Mouse (Mus musculus): Measurements from ENCODE around the gene Pde6c.

DNA sequence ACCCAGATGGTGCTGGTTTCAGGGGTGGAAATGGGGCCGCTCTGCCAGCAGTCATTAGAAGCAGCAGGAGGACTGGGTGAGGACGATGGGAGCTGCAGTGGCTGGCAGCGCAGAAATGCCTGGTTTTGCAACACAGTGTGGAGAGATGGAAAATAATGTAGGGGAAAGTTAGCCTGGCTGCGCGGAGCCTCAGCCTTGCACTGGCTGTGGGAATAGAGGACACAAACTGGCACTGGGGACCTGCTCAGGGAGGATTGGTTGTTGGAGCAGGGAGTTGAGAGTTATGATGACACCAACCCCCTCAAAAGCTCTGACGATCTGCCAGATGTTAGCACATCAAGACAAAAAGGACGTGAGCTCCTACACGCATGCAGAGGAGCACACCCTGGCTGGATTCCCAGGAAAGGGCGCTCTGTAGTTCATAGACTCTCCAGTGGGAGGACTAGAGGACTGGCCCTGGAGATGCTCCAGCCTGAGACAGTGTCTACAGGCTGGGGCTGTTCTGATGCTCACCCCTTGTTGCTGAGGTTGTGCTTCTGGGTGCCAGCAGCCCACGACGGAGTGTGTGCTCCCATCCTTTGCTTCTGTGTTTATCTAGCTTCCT lies 45.5 kb upstream of the Pde6c start:
- peak; percentile 41 for TF ChIP-seq CTCF (IDR thresholded peaks at IDR 0.05; ENCODE audit: control insufficient read depth, insufficient read depth, insufficient read length)
- no peak for TF ChIP-seq CEBPB (IDR thresholded peaks at IDR 0.05; ENCODE audit: low read depth)
- TF ChIP-seq FOSL1 (IDR thresholded peaks at IDR 0.05; ENCODE audit: insufficient read depth, low read length, poor library complexity, severe bottlenecking) = no peak
- TF ChIP-seq MYOD1 (IDR thresholded peaks at IDR 0.05; ENCODE audit: control insufficient read depth, insufficient read length, low read depth) = no peak
